Mouse (Mus musculus) CH12.LX (cell line): ENCODE data around the gene Gm12216. TPM values are rescaled to one million over a fixed set of nuclear protein-coding genes. Genes with fewer than 3 reads are reported as not detected.

Experiments used
- DNase-seq: peaks from one replicate; pipeline ENCODE4 v3.0.0-alpha.2; 2013; ENCODE audit errors: extremely low read depth
- H3K27ac ChIP-seq: 2 replicates; pipeline ENCODE4 v1.5.1; 2012; ENCODE audit warnings: low read depth, mild to moderate bottlenecking, control low read depth, moderate library complexity; ENCODE audit not compliant: insufficient read depth
- H3K27me3 ChIP-seq: replicated peaks from 2 replicates; pipeline ENCODE3; 2012; ENCODE audit warnings: inconsistent platforms
- H3K36me3 ChIP-seq, 2 experiments: replicated peaks in 1 of 2; 2 replicates each; pipeline versions ENCODE3 to v1.6.1; 2012; ENCODE audit warnings: inconsistent platforms in 1 of 2, low read length in 1 of 2, mild to moderate bottlenecking in 1 of 2, mixed read lengths in 1 of 2, moderate library complexity in 1 of 2; ENCODE audit not compliant: control insufficient read depth in 1 of 2, insufficient read depth in 1 of 2
- H3K4me1 ChIP-seq, 2 experiments: 2 replicates each; pipeline ENCODE4 v1.6.1; 2012; ENCODE audit warnings: inconsistent platforms in 1 of 2, moderate library complexity in 1 of 2; ENCODE audit not compliant: insufficient read depth in 2 of 2, control insufficient read depth in 1 of 2
- H3K4me2 ChIP-seq: 2 replicates; pipeline ENCODE4 v1.6.1; 2012; ENCODE audit warnings: low read depth, mild to moderate bottlenecking, control low read depth; ENCODE audit not compliant: poor library complexity, insufficient read depth, severe bottlenecking
- H3K4me3 ChIP-seq, 3 experiments: fragments of 150-350 bp in 1 of 3; sonication (generic) in 1 of 3; replicated peaks in 1 of 3; 2 replicates each; pipeline versions ENCODE3 to v1.5.1; 2011 to 2012; ENCODE audit warnings: low read depth in 2 of 3, low read length in 2 of 3, mild to moderate bottlenecking in 2 of 3, moderate library complexity in 2 of 3, control low read depth in 1 of 3, improper control_type of control experiment in 1 of 3, inconsistent platforms in 1 of 3, mixed read lengths in 1 of 3; ENCODE audit not compliant: poor library complexity in 1 of 3
- H3K79me2 ChIP-seq: replicated peaks from 2 replicates; pipeline ENCODE4 v1.6.1; 2012; ENCODE audit warnings: mild to moderate bottlenecking, moderate library complexity; ENCODE audit not compliant: control insufficient read depth, poor library complexity, insufficient read depth, severe bottlenecking; ENCODE audit errors: extremely low read depth
- H3K9ac ChIP-seq: 2 replicates; pipeline ENCODE4 v1.6.1; 2012; ENCODE audit warnings: low read depth, mild to moderate bottlenecking, control low read depth, moderate library complexity; ENCODE audit not compliant: insufficient read depth
- H3K9me3 ChIP-seq: replicated peaks from 2 replicates; pipeline ENCODE3; 2012; ENCODE audit warnings: low read length, inconsistent platforms, mixed read lengths
- CHD1 ChIP-seq: IDR thresholded peaks from 2 replicates; pipeline ENCODE4 v1.6.1; 2012; ENCODE audit warnings: low read depth, low read length, improper control_type of control experiment, inconsistent platforms
- CTCF ChIP-seq, 2 experiments: IDR thresholded peaks in 1 of 2; conservative IDR thresholded peaks in 1 of 2; 2 replicates each; pipeline ENCODE4 v1.5.1; 2011 to 2012; ENCODE audit warnings: low read depth in 2 of 2, low read length in 2 of 2, improper control_type of control experiment in 1 of 2, inconsistent platforms in 1 of 2, mild to moderate bottlenecking in 1 of 2, moderate library complexity in 1 of 2
- E2F4 ChIP-seq: IDR thresholded peaks from 2 replicates; pipeline ENCODE4 v1.6.1; 2011; ENCODE audit warnings: low read depth, low read length, improper control_type of control experiment; ENCODE audit not compliant: insufficient replicate concordance
- EP300 ChIP-seq: IDR thresholded peaks from 2 replicates; pipeline ENCODE4 v1.6.1; 2011; ENCODE audit warnings: low read length, improper control_type of control experiment
- ETS1 ChIP-seq: conservative IDR thresholded peaks from 2 replicates; pipeline ENCODE4 v1.6.1; 2012; ENCODE audit warnings: low read depth, mild to moderate bottlenecking, inconsistent platforms, low read length, improper control_type of control experiment, moderate library complexity
- HCFC1 ChIP-seq: IDR thresholded peaks from 2 replicates; pipeline ENCODE4 v1.6.1; 2012; ENCODE audit warnings: low read depth, mild to moderate bottlenecking, inconsistent platforms, low read length, improper control_type of control experiment
- JUN ChIP-seq: IDR thresholded peaks from 2 replicates; pipeline ENCODE4 v1.6.1; 2011; ENCODE audit warnings: low read depth, mild to moderate bottlenecking, low read length, improper control_type of control experiment, moderate library complexity; ENCODE audit not compliant: insufficient read depth
- JUND ChIP-seq: conservative IDR thresholded peaks from 2 replicates; pipeline ENCODE4 v1.6.1; 2011; ENCODE audit warnings: low read depth, low read length, improper control_type of control experiment
- KAT2A ChIP-seq: IDR thresholded peaks from 2 replicates; pipeline ENCODE4 v1.6.1; 2012; ENCODE audit warnings: low read length, improper control_type of control experiment, inconsistent platforms; ENCODE audit not compliant: insufficient replicate concordance
- MAFK ChIP-seq: IDR thresholded peaks from 2 replicates; pipeline ENCODE4 v1.6.1; 2011; ENCODE audit warnings: low read length, improper control_type of control experiment; ENCODE audit not compliant: insufficient replicate concordance
- MAX ChIP-seq: IDR thresholded peaks from 2 replicates; pipeline ENCODE4 v1.6.1; 2011; ENCODE audit warnings: low read length, improper control_type of control experiment
- MAZ ChIP-seq: IDR thresholded peaks from 2 replicates; pipeline ENCODE4 v1.6.1; 2012; ENCODE audit warnings: low read depth, mild to moderate bottlenecking, inconsistent platforms, low read length, improper control_type of control experiment, moderate library complexity
- MEF2A ChIP-seq: IDR thresholded peaks from 2 replicates; pipeline ENCODE4 v1.6.1; 2014; ENCODE audit warnings: low read depth, mild to moderate bottlenecking, inconsistent platforms, low read length, improper control_type of control experiment, borderline replicate concordance
- MYC ChIP-seq: IDR thresholded peaks from 2 replicates; pipeline ENCODE4 v1.6.1; 2011; ENCODE audit warnings: low read depth, mild to moderate bottlenecking, improper control_type of control experiment, low read length
- NELFE ChIP-seq: IDR thresholded peaks from 2 replicates; pipeline ENCODE4 v1.6.1; 2011; ENCODE audit warnings: low read depth, low read length, improper control_type of control experiment
- PAX5 ChIP-seq: IDR thresholded peaks from 2 replicates; pipeline ENCODE4 v1.6.1; 2012; ENCODE audit warnings: low read length, inconsistent platforms, mixed read lengths
- POLR2A ChIP-seq: IDR thresholded peaks from 2 replicates; pipeline ENCODE4 v1.6.1; 2011; ENCODE audit warnings: low read depth, mild to moderate bottlenecking, improper control_type of control experiment, low read length
- RAD21 ChIP-seq: IDR thresholded peaks from 2 replicates; pipeline ENCODE4 v1.6.1; 2011; ENCODE audit warnings: low read depth, mild to moderate bottlenecking, low read length, improper control_type of control experiment, moderate library complexity
- RCOR1 ChIP-seq: conservative IDR thresholded peaks from 2 replicates; pipeline ENCODE4 v1.6.1; 2012; ENCODE audit warnings: low read depth, mild to moderate bottlenecking, inconsistent platforms, low read length, improper control_type of control experiment
- SIN3A ChIP-seq: IDR thresholded peaks from 2 replicates; pipeline ENCODE4 v1.6.1; 2012; ENCODE audit warnings: low read length, improper control_type of control experiment, inconsistent platforms
- SMC3 ChIP-seq: IDR thresholded peaks from 2 replicates; pipeline ENCODE4 v1.6.1; 2011; ENCODE audit warnings: low read depth, low read length, improper control_type of control experiment
- TBP ChIP-seq: conservative IDR thresholded peaks from 2 replicates; pipeline ENCODE4 v1.6.1; 2011; ENCODE audit warnings: low read depth, low read length, improper control_type of control experiment
- TCF12 ChIP-seq: IDR thresholded peaks from 2 replicates; pipeline ENCODE4 v1.6.1; 2014; ENCODE audit warnings: low read depth, mild to moderate bottlenecking, inconsistent platforms, low read length, improper control_type of control experiment
- UBTF ChIP-seq: IDR thresholded peaks from 2 replicates; pipeline ENCODE4 v1.6.1; 2012; ENCODE audit warnings: low read depth, mild to moderate bottlenecking, inconsistent platforms, low read length, improper control_type of control experiment, moderate library complexity
- USF1 ChIP-seq: IDR thresholded peaks from 2 replicates; pipeline ENCODE4 v1.6.1; 2014; ENCODE audit warnings: low read depth, mild to moderate bottlenecking, inconsistent platforms, low read length, improper control_type of control experiment
- ZC3H11A ChIP-seq: IDR thresholded peaks from 2 replicates; pipeline ENCODE4 v1.6.1; 2012; ENCODE audit warnings: low read depth, mild to moderate bottlenecking, inconsistent platforms, low read length, improper control_type of control experiment
- ZKSCAN1 ChIP-seq: IDR thresholded peaks from 2 replicates; pipeline ENCODE4 v1.6.1; 2012; ENCODE audit warnings: low read depth, inconsistent platforms, low read length, improper control_type of control experiment, borderline replicate concordance
- ZNF384 ChIP-seq: IDR thresholded peaks from 2 replicates; pipeline ENCODE4 v1.6.1; 2012; ENCODE audit warnings: low read depth, low read length, improper control_type of control experiment, inconsistent platforms
- dilution Hi-C: fragments of 300-500 bp; cut with MboI; formaldehyde crosslinking; loops from 2 replicates; pipeline ENCODE4 v1.14.3; 2020; ENCODE audit warnings: low sequenced_read_pairs; ENCODE audit not compliant: extremely low pct_unique_long_range_greater_than_20kb, extremely low pct_ligation_motif_present
- in situ Hi-C: fragments of 300-500 bp; cut with MboI; formaldehyde crosslinking; loops from 3 replicates; pipeline ENCODE4 v1.14.3; 2019; ENCODE audit warnings: low sequenced_read_pairs, low pct_ligation_motif_present, low pct_unique_long_range_greater_than_20kb, mixed read lengths
- polyA plus RNA-seq: library from polyadenylated mRNA; unstranded; fragments of >175 nt; gene quantifications from 2 replicates; pipeline ENCODE4 v1.2.1, GENCODE M21; 2012; ENCODE audit warnings: low read depth; ENCODE audit not compliant: insufficient read length
- total RNA-seq, 2 experiments: library from RNA; depleted of rRNA; stranded (reverse); fragments of 300-350 nt in 1 of 2; fragments of >200 nt in 1 of 2; gene quantifications; 2 replicates each; pipeline ENCODE4 v1.2.3; 2012 to 2014

The Gm12216 gene
- total and polyA plus RNA-seq, 3 experiments, result 0.56 to 2.7 (median 0.77) TPM

DNA sequence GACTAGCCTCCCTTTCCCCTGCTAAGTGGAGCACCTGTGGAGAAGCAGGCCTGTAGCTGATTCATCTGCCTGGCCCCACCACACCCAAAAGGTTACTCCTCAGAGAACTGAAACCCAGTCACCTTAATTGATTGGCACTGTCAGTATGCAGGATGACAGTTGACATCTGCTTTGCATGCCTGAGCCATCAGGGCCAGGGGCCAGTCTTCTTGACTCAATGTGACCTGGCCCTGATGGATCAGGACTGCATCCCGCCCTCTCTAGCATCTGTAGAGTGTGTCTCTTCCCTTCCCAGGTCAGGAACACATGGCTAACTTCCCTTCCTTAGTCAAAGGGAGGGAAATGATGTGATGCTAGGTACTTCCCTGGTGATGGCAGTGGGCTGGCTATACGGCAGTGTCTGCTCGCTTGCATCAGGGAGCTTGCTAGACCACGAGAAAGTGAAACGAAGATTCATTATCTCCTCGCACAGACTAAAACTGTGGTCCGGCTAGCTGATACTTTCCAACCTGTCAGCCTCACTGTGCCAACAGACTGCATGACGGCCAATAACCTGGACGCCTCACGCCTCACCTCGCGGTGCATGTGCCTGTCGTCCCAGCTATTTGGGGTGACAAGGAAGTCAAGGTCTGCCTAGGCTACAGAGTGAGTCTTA lies 38.4 kb downstream of the Gm12216 start (continued):
- 0 out of 2 replicates have a peak, but pooled peaks have one; percentile 46 for TF ChIP-seq NELFE
- TF ChIP-seq RCOR1, result peak; percentile 64; the same call in 1 of the 2 replicates
- peak; percentile 57; the same call in 1 of the 2 replicates for TF ChIP-seq SIN3A
- no peak for TF ChIP-seq RAD21
- TF ChIP-seq ZNF384, result no peak
- TF ChIP-seq KAT2A, result 0 out of 2 replicates have a peak, but pooled peaks have one; percentile 37
- no peak for TF ChIP-seq PAX5
- TF ChIP-seq TBP, result 0 out of 2 replicates have a peak, but pooled peaks have one; percentile 48
- peak; percentile 87 for TF ChIP-seq MEF2A
- peak; percentile 60 for TF ChIP-seq MAZ
- TF ChIP-seq E2F4, result no peak
- TF ChIP-seq ZC3H11A, result no peak
- no peak for TF ChIP-seq CTCF (conservative IDR thresholded peaks at IDR 0.05 in 1 of 2, IDR thresholded peaks at IDR 0.05 in 1 of 2; ENCODE audit: low read depth in 2 of 2, low read length in 2 of 2)

DNA sequence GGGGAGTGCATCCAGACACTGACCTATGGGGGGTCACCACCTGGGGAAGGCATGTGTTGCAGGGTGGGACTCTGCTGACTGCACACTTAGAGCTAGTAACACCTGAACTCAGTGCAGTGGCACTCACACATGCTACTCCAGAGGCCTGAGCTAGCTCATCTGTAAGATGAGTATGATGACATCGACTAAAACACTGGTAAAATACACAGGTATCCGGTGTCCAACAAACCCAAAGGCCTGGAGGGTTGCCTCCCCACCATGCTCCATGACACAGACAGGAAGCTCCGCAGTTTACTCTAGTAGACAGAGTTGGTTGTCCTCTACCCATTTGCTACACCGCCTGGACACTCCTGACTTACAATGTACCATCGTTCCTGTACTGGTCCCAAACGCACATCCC lies 39.5 kb downstream of the Gm12216 start:
- H3K79me2 ChIP-seq, result no peaks in the 10 kb centered on the region
- no peaks in the 10 kb centered on the region for H3K36me3 ChIP-seq
- peak overlapping the region; percentile 100 for H3K27ac ChIP-seq
- H3K4me1 ChIP-seq, result peaks cover 49 to 77% of the 10 kb centered on the region in 2 experiments
- H3K9ac ChIP-seq, result no peak overlapping the region
- no peaks in the 10 kb centered on the region for H3K9me3 ChIP-seq
- DNase-seq, result peak; percentile 33
- dilution Hi-C loops (no loop called here), in situ Hi-C loops (no loop called here)
- TF ChIP-seq SMC3 (no peak), SIN3A (no peak), MYC (0 out of 2 replicates have a peak, but pooled peaks have one; percentile 43), RAD21 (no peak)
- H3K27me3 ChIP-seq, result no peaks in the 10 kb centered on the region
- peak overlapping the region in 1 of 3 experiments; percentile 9 for H3K4me3 ChIP-seq
- peak overlapping the region; percentile 84; the same call in 1 of the 2 replicates for H3K4me2 ChIP-seq

DNA sequence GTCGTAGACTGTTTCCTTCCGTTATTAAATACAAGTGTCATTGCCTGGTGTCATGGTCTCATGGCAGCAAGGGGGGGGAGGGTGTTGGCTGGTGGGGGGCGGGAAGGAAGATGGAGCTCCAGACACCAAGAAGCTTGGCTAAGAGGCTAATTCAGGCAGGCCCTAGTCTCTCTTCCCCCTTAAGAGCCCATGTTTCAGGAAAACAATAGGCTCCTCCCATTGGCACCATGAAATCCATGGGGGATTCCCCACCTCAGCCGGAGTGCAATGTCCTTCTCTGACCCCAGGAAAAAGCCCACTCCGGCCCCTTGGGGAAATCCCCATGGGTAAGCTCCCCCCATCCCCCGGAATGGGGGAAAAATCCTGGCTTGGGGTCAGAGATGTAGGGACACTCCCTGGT lies 40.3 kb downstream of the Gm12216 start:
- in situ Hi-C loops, result no loop called here
- dilution Hi-C loops, result no loop called here
- Histone ChIP-seq H3K79me2 (no peaks in the 10 kb centered on the region), H3K4me3 (no peak overlapping the region), H3K36me3 (no peaks in the 10 kb centered on the region), H3K9ac (peak overlapping the region; percentile 15; the same call in 1 of the 2 replicates), H3K4me1 (peaks cover 54 to 77% of the 10 kb centered on the region in 2 experiments), H3K4me2 (peak overlapping the region; percentile 0), H3K27ac (peak overlapping the region; percentile 100), H3K27me3 (no peaks in the 10 kb centered on the region), H3K9me3 (no peaks in the 10 kb centered on the region)
- peak; percentile 49 for DNase-seq
- peak; percentile 36; the same call in 1 of the 2 replicates for TF ChIP-seq HCFC1
- peak; percentile 91 for TF ChIP-seq MEF2A
- TF ChIP-seq UBTF, result no peak
- no peak for TF ChIP-seq JUND
- TF ChIP-seq ZKSCAN1, result no peak
- peak; percentile 88 for TF ChIP-seq TCF12
- peak; percentile 90 for TF ChIP-seq ETS1
- TF ChIP-seq JUN, result no peak
- no peak for TF ChIP-seq USF1
- TF ChIP-seq MYC, result peak; percentile 46; the same call in 1 of the 2 replicates
- no peak for TF ChIP-seq PAX5
- TF ChIP-seq MAFK, result no peak; the same call in 1 of the 2 replicates
- peak; percentile 21; the same call in 1 of the 2 replicates for TF ChIP-seq MAX
- peak; percentile 99 for TF ChIP-seq MAZ
- no peak for TF ChIP-seq CHD1
- peak; percentile 85 for TF ChIP-seq EP300
- peak; percentile 93 for TF ChIP-seq RCOR1
- TF ChIP-seq SIN3A, result peak; percentile 62; the same call in 1 of the 2 replicates
- TF ChIP-seq POLR2A, result no peak
